Mouse (Mus musculus) liver (tissue): ENCODE measurements around the gene Teddm3.
"Not testable (repeated sequence)": the region's sequence is repeated elsewhere in the genome, so short reads cannot be mapped to it uniquely, and the experiment has no call there.

ENCODE experiments used
- DNase-seq: peaks from one replicate; pipeline ENCODE4 v3.0.0-alpha.2; 2020; ENCODE audit warnings: mixed read lengths

Gene Teddm3

DNA sequence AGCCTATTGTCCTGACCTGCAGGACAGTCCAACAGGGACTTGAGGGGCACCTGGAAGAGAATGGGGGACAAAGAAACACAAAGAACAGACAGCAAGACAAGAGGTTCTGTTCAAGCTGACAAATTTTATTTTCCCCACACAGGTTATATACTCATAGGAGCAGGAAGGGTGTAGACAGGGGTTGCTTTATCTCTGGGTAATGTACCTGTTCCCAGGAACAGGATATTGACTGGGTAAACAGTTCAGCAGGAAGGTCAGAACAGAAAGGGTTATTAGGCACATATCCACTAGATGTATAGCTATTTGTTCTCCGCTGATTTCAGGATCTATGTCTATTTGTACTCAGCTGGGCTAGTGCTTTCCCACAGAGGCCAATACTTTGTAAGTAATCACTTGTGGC is 5.3 kb downstream of the Teddm3 start:
- not testable (repeated sequence) for DNase-seq

DNA sequence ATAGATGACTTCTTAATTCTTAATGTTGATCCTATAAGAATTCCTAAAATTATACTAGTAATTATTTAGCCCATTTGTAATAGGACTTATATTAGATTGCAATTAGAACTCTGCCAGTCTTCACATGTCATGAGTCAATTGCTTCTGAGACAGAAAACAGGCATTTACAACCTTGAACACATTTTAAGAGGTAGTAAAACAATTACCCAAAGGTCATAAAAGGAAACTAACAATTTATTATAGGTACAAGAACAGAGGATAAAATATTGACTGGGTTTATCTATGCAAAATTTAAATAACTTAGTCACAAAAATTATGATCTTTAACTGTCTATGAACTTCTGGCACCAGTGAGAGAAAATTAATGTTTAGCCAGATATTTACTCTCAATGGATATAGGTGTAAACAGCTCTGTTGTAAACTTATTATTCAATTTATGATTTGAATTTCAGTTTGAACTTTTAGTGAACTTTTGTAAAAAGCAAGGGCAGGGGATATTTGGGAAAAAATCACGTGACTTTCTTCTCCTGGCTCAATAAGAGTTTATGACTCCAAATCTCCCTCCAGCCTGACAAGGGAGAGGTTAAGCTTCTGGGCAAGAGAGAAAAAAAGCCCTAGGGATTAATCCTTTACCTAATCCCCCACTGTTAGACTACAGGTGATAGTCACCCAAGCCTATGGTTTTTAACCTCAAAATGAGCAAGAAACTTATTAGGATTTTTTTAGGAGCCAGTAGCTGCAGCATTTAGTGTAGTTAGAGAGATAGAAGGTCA is 17.3 kb downstream of the Teddm3 start:
- no peak for DNase-seq

DNA sequence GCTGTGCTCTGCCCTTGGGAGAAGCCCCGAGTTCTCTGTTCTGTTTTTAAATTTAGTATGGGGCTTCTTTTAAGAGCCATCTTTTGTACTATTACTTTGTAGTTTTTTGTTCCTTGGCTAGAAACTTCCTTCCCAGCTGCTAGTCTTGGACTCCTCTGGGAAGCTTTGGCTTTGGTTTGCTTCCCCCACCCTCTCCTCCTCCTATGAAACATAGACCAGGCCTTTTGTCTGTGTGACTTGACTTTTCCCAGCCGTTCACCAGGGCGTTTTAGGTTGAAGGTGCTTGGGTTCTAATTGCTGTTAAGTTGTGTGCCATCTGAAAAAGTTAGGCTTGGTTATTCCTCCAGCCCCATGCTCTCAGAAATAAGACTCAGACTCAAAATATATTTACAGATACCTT is 26.1 kb downstream of the Teddm3 start:
- DNase-seq: not testable (repeated sequence)

DNA sequence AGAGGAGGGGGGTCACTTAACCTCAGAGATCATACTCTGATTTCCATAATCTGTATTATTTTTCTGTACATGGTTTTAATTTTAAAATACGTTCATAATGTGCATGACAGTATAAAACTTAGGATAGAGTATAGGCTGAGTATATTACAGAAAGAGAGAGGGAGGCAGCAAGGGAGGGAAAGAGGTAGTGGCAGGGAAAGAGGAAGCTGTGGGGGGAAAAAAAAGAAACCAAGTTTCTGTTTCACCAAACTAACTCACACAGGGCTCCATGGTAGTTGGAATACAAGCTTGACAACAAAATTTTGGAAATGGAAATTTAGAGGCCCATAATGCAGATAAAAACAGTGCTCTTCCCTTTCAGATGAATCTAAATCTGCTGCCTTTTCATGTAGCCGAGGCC is 31.0 kb downstream of the Teddm3 start:
- not testable (repeated sequence) for DNase-seq

DNA sequence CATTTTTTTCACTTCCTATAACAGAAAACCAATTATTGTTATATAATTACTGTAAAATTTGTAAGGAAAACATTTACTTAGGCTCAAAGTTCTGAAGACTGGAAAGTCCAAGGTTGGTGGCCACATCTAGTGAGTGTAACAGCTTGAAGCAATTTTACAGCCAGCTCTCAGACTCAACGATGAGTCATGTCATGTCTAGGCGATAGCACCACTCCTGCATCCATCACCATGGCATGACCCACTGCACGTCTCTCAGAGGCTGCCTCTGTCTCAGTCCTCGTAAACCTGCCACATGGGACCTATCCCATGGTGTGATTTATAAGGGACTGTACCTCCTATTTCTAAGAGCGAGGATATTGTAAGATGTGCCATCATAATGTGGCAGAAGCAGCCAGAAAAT is 37.7 kb downstream of the Teddm3 start:
- DNase-seq: no peak

DNA sequence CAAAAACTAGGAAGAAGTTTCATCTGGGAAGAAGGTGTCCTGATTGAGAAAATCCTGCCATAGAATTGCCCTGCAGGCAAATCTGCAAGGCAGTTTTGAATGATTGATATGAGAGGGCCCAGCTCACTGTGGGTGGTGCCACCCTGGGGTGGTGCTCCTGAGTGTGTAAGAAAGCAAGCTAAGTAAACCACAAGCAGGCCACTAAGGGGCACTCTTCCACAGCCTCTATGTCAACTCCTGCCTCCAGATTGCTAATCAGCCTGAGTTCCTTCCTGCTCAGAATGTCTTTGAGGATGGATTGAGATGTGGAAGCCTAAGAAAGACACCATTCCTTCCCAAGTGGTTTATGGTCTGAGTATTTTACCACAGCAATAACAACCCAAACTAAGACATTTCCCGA is 44.3 kb downstream of the Teddm3 start:
- DNase-seq: no peak
